Mouse (Mus musculus) hindbrain, embryonic 15.5 days (tissue): ENCODE data around the gene Patj. TPM values are rescaled to one million over a fixed set of nuclear protein-coding genes. Genes with fewer than 3 reads are reported as not detected.

ENCODE experiments used
- ATAC-seq: fragments of 200-750 bp; cut with Nextera tagmentation; 2 replicates; pipeline ENCODE4 v1.8.0; 2017; ENCODE audit warnings: low read depth, moderate number of reproducible peaks, moderate TSS enrichment; ENCODE audit not compliant: low FRiP score
- H3K27ac ChIP-seq: fragments of 300-500 bp; sonication (generic); replicated peaks from 2 replicates; pipeline ENCODE4 v1.5.1; 2015; ENCODE audit warnings: mild to moderate bottlenecking, inconsistent platforms
- H3K27me3 ChIP-seq: fragments of 300-500 bp; sonication (generic); 2 replicates; pipeline ENCODE4 v1.6.1; 2015; ENCODE audit warnings: control low read depth, inconsistent platforms
- H3K36me3 ChIP-seq: fragments of 300-500 bp; sonication (generic); 2 replicates; pipeline ENCODE4 v1.6.1; 2015; ENCODE audit warnings: control low read depth, inconsistent platforms
- H3K4me1 ChIP-seq: fragments of 300-500 bp; sonication (generic); replicated peaks from 2 replicates; pipeline ENCODE4 v1.6.1; 2015; ENCODE audit warnings: control low read depth, inconsistent platforms
- H3K4me2 ChIP-seq: fragments of 300-500 bp; sonication (generic); 2 replicates; pipeline ENCODE4 v1.6.1; 2015; ENCODE audit warnings: moderate library complexity, mild to moderate bottlenecking, inconsistent platforms
- H3K4me3 ChIP-seq: fragments of 300-500 bp; sonication (generic); 2 replicates; pipeline ENCODE4 v1.5.1; 2015; ENCODE audit warnings: mild to moderate bottlenecking, inconsistent platforms
- H3K9ac ChIP-seq: fragments of 300-500 bp; sonication (generic); 2 replicates; pipeline ENCODE4 v1.6.1; 2015; ENCODE audit warnings: inconsistent platforms
- H3K9me3 ChIP-seq: fragments of 300-500 bp; sonication (generic); 2 replicates; pipeline ENCODE4 v1.6.1; 2016; ENCODE audit warnings: control low read depth, inconsistent platforms
- WGBS: fragments of 180-500 bp; shearing (Covaris S2); methylation state at CpG from one replicate; pipeline ENCODE4 v1.1.7; 2015; 5-methylcytosine and 5-hydroxymethylcytosine counted together
- polyA plus RNA-seq: library from polyadenylated mRNA; unstranded; fragments of >200 nt; fragmentation: Nextera tagmentation; extraction: Ambion mirVana; gene quantifications from 2 replicates; pipeline ENCODE4 v1.2.1, GENCODE M21; 2015

Gene Patj
- polyA plus RNA-seq, 1 experiment from 2014 or later = 10.8 TPM

GRCm38 (mm10) chr4:98450829-98451228, 55.2 kb downstream of the Patj start:
- H3K4me1 ChIP-seq = no peaks in the 10 kb centered on the region
- no peaks in the 10 kb centered on the region for H3K36me3 ChIP-seq
- H3K27me3 ChIP-seq = no peaks in the 10 kb centered on the region
- no peak overlapping the region for H3K4me2 ChIP-seq
- 91% methylated on average over 5 of the region's 5 CpGs for WGBS
- H3K4me3 ChIP-seq = no peak overlapping the region
- no peak overlapping the region for H3K9ac ChIP-seq
- no peak for ATAC-seq
- no peaks in the 10 kb centered on the region for H3K9me3 ChIP-seq
- no peak overlapping the region for H3K27ac ChIP-seq

- no peak overlapping the region for H3K27ac ChIP-seq
- H3K9ac ChIP-seq = no peak overlapping the region
- 77% methylated on average over 3 of the region's 3 CpGs for WGBS
- ATAC-seq = no peak
- no peaks in the 10 kb centered on the region for H3K36me3 ChIP-seq
- H3K27me3 ChIP-seq = no peaks in the 10 kb centered on the region
- no peak overlapping the region for H3K4me2 ChIP-seq
- H3K9me3 ChIP-seq = no peaks in the 10 kb centered on the region
- H3K4me3 ChIP-seq = no peak overlapping the region
- no peaks in the 10 kb centered on the region for H3K4me1 ChIP-seq
These were observed 55.7 kb downstream of the Patj start for GRCm38 (mm10) chr4:98451259-98451658.

- no peak overlapping the region for H3K4me3 ChIP-seq
- no peak overlapping the region for H3K9ac ChIP-seq
- H3K36me3 ChIP-seq = no peaks in the 10 kb centered on the region; the same call in 1 of the 2 replicates
- H3K4me1 ChIP-seq = no peaks in the 10 kb centered on the region
- no peaks in the 10 kb centered on the region for H3K9me3 ChIP-seq
- 90% methylated on average over 2 of the region's 2 CpGs for WGBS
- ATAC-seq = no peak
- H3K27ac ChIP-seq = no peak overlapping the region
- H3K4me2 ChIP-seq = no peak overlapping the region
- no peaks in the 10 kb centered on the region for H3K27me3 ChIP-seq
These were observed 57.1 kb downstream of the Patj start for GRCm38 (mm10) chr4:98452725-98453124.

GRCm38 (mm10) chr4:98453231-98453630, 57.6 kb downstream of the Patj start:
- H3K36me3 ChIP-seq = no peaks in the 10 kb centered on the region; the same call in 1 of the 2 replicates
- no peak for ATAC-seq
- H3K27me3 ChIP-seq = no peaks in the 10 kb centered on the region
- no peak overlapping the region for H3K9ac ChIP-seq
- H3K4me2 ChIP-seq = no peak overlapping the region
- no peak overlapping the region for H3K4me3 ChIP-seq
- H3K9me3 ChIP-seq = no peaks in the 10 kb centered on the region
- 76% methylated on average over 5 of the region's 5 CpGs for WGBS
- no peaks in the 10 kb centered on the region for H3K4me1 ChIP-seq
- H3K27ac ChIP-seq = no peak overlapping the region

GRCm38 (mm10) chr4:98455352-98455751, 59.8 kb downstream of the Patj start:
- H3K27me3 ChIP-seq = no peaks in the 10 kb centered on the region
- no peak overlapping the region for H3K9ac ChIP-seq
- no peak overlapping the region for H3K4me2 ChIP-seq
- no peaks in the 10 kb centered on the region for H3K9me3 ChIP-seq
- no peaks in the 10 kb centered on the region for H3K4me1 ChIP-seq
- no peak overlapping the region for H3K4me3 ChIP-seq
- 87% methylated on average over 2 of the region's 2 CpGs for WGBS
- no peaks in the 10 kb centered on the region; the same call in 1 of the 2 replicates for H3K36me3 ChIP-seq
- H3K27ac ChIP-seq = no peak overlapping the region
- ATAC-seq = no peak

GRCm38 (mm10) chr4:98455910-98456309, 60.3 kb downstream of the Patj start:
- Histone ChIP-seq H3K27me3 (no peaks in the 10 kb centered on the region), H3K36me3 (no peaks in the 10 kb centered on the region; the same call in 1 of the 2 replicates), H3K9me3 (no peaks in the 10 kb centered on the region), H3K4me1 (no peaks in the 10 kb centered on the region), H3K27ac (no peak overlapping the region), H3K9ac (no peak overlapping the region), H3K4me2 (no peak overlapping the region), H3K4me3 (no peak overlapping the region)
- 94% methylated on average over 8 of the region's 8 CpGs for WGBS
- no peak for ATAC-seq

- 97% methylated on average over 2 of the region's 2 CpGs for WGBS
- Histone ChIP-seq H3K36me3 (peaks cover 2% of the 10 kb centered on the region; the same call in 1 of the 2 replicates), H3K4me2 (no peak overlapping the region), H3K9me3 (no peaks in the 10 kb centered on the region), H3K27ac (no peak overlapping the region), H3K27me3 (no peaks in the 10 kb centered on the region), H3K4me1 (no peaks in the 10 kb centered on the region), H3K9ac (no peak overlapping the region), H3K4me3 (no peak overlapping the region)
- ATAC-seq = no peak
These were observed 66.3 kb downstream of the Patj start for GRCm38 (mm10) chr4:98461804-98462341.

GRCm38 (mm10) chr4:98465476-98465875, 69.9 kb downstream of the Patj start:
- no peaks in the 10 kb centered on the region for H3K9me3 ChIP-seq
- H3K9ac ChIP-seq = no peak overlapping the region
- no peak overlapping the region for H3K27ac ChIP-seq
- H3K4me2 ChIP-seq = no peak overlapping the region
- no peak overlapping the region for H3K4me3 ChIP-seq
- no peak for ATAC-seq
- H3K27me3 ChIP-seq = no peaks in the 10 kb centered on the region
- WGBS = 97% methylated on average over 1 of the region's 1 CpGs
- 0 out of 2 replicates have a peak, but pooled peaks cover 2% of the 10 kb centered on the region for H3K36me3 ChIP-seq
- no peaks in the 10 kb centered on the region for H3K4me1 ChIP-seq

- Histone ChIP-seq H3K9me3 (no peaks in the 10 kb centered on the region), H3K4me1 (no peaks in the 10 kb centered on the region), H3K4me2 (no peak overlapping the region), H3K36me3 (0 out of 2 replicates have a peak, but pooled peaks cover 2% of the 10 kb centered on the region), H3K27me3 (no peaks in the 10 kb centered on the region), H3K4me3 (no peak overlapping the region), H3K9ac (no peak overlapping the region), H3K27ac (no peak overlapping the region)
- no peak for ATAC-seq
- WGBS = 91% methylated on average over 2 of the region's 2 CpGs
These were observed 70.3 kb downstream of the Patj start for GRCm38 (mm10) chr4:98465886-98466285.

GRCm38 (mm10) chr4:98471376-98471775, 75.8 kb downstream of the Patj start:
- Histone ChIP-seq H3K9ac (no peak overlapping the region), H3K9me3 (no peaks in the 10 kb centered on the region), H3K36me3 (no peaks in the 10 kb centered on the region), H3K27ac (no peak overlapping the region), H3K4me1 (no peaks in the 10 kb centered on the region), H3K27me3 (no peaks in the 10 kb centered on the region), H3K4me2 (no peak overlapping the region), H3K4me3 (no peak overlapping the region)
- ATAC-seq = no peak
- WGBS = 84% methylated on average over 7 of the region's 7 CpGs

- Histone ChIP-seq H3K27ac (no peak overlapping the region), H3K4me2 (no peak overlapping the region), H3K4me1 (no peaks in the 10 kb centered on the region), H3K9me3 (no peaks in the 10 kb centered on the region), H3K9ac (no peak overlapping the region), H3K36me3 (no peaks in the 10 kb centered on the region), H3K4me3 (no peak overlapping the region), H3K27me3 (no peaks in the 10 kb centered on the region)
- 56% methylated on average over 3 of the region's 3 CpGs for WGBS
- no peak for ATAC-seq
These were observed 77.9 kb downstream of the Patj start for GRCm38 (mm10) chr4:98473491-98473890.

- H3K27me3 ChIP-seq = no peaks in the 10 kb centered on the region
- H3K4me1 ChIP-seq = no peaks in the 10 kb centered on the region
- 76% methylated on average over 3 of the region's 3 CpGs for WGBS
- ATAC-seq = no peak
- no peak overlapping the region for H3K9ac ChIP-seq
- no peaks in the 10 kb centered on the region for H3K9me3 ChIP-seq
- H3K36me3 ChIP-seq = no peaks in the 10 kb centered on the region
- H3K4me2 ChIP-seq = no peak overlapping the region
- no peak overlapping the region for H3K4me3 ChIP-seq
- H3K27ac ChIP-seq = no peak overlapping the region
These were observed 82.4 kb downstream of the Patj start for GRCm38 (mm10) chr4:98478005-98478404.

- H3K36me3 ChIP-seq = no peaks in the 10 kb centered on the region
- no peak overlapping the region for H3K4me3 ChIP-seq
- H3K4me2 ChIP-seq = no peak overlapping the region
- H3K27ac ChIP-seq = no peak overlapping the region
- no peaks in the 10 kb centered on the region for H3K27me3 ChIP-seq
- H3K4me1 ChIP-seq = no peaks in the 10 kb centered on the region; the same call in 1 of the 2 replicates
- H3K9ac ChIP-seq = no peak overlapping the region
- no peak for ATAC-seq
- H3K9me3 ChIP-seq = no peaks in the 10 kb centered on the region
- WGBS = 74% methylated on average over 3 of the region's 3 CpGs
These were observed 90.9 kb downstream of the Patj start for GRCm38 (mm10) chr4:98486475-98486874.
